Mouse (Mus musculus) kidney, postnatal 14 days (tissue): ENCODE results near the gene Nr0b2.

Experiments used
- DNase-seq: peaks from one replicate; pipeline ENCODE4 v3.0.0; 2022; ENCODE audit warnings: mixed read lengths

Nr0b2 gene

DNA sequence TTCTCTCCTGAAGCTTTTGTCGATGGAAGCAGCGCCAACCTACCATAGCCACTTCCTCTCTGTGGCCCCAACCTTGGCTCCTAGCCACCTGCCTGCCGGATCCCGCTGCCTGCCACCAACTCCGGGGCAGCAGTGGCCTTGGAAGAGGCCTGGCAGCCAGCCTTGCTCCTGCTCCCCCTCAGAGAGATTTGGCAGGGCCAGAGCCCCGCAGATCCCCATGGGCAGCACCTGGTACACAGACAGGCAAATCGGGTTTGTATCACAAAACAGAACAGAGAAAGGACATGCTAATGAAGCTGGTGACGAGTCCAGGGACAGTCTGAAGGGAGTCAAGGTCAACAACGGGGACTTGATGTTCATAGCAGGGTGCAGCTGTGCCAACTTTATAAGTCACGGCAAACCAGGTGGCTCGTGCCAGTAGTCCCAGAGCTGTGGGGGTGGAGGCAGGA lies 10.0 kb downstream of the Nr0b2 start:
- DNase-seq, result peak; percentile 76

DNA sequence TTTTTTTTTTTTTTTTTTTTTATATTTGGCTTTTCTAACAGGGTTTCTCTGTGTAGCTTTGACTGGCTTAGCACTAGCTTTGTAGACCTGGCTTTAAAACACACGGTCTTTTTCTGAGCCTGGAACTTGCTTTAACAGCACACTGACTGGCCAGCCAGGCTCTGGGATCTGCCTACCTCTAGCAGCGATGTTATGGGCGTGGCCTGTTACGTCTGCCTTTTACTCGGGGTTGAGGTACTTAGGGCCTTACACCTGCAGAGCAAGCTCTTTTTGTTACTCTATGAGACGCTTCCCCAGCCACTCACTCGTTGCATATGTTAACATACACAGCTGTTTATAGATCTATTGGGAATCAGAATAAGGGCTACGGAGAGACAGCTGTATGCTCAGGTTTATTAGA lies 14.1 kb downstream of the Nr0b2 start:
- DNase-seq, result no peak

DNA sequence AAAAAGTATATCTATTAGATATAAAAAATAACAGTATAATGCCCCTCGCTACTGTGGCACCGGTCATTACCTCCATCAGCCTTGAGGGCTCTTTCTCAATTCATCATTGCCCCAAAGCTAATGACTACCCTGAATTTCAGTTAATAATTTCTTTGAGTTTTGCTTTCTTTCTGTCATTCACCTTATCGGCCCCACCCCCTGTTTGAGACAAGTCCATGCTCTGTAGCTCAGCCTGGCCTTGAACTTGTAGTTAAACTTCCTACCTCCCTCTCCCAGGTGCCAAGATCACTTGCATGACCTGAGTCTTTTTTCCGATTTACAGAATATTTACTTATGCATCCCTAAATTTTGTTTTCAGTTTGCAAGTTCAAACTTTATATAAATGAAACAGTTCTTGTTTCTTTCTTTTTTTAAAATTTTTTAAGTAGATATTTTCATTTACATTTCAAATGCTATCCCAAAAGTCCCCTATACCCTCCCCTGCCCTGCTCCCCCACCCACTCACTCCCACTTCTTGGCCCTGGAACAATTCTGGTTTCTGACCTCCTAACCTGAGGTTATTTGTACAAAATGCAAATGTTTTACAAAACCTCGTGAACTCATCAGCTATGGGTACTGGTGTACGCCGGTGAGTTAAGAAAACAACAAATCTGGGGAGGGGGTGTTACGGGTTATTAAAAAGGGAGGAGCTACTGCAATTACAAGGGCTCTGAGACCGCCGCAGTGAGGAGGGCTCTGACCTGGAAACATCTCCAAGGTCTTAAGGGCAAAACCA lies 16.3 kb downstream of the Nr0b2 start:
- peak; percentile 39 for DNase-seq

DNA sequence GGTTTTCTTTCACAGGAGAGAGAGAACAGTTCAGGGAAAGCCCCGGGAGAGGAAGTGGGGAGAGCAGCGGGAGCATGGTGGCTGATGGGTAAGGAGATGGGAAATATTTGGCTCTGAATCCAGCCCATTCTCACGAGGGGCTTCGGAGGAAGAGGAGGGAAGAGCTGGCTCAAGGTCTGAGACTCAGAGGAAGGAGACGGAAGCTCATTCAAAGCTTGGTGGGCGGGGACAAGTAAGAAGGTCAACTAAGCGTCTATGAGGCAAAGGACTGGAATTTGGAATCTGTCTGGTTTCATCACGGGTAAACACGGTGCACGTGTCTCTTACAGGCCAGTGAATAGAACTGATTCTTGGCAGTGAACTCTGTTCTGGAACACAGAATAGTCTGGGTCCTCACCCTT lies 16.9 kb downstream of the Nr0b2 start:
- peak; percentile 79 for DNase-seq

DNA sequence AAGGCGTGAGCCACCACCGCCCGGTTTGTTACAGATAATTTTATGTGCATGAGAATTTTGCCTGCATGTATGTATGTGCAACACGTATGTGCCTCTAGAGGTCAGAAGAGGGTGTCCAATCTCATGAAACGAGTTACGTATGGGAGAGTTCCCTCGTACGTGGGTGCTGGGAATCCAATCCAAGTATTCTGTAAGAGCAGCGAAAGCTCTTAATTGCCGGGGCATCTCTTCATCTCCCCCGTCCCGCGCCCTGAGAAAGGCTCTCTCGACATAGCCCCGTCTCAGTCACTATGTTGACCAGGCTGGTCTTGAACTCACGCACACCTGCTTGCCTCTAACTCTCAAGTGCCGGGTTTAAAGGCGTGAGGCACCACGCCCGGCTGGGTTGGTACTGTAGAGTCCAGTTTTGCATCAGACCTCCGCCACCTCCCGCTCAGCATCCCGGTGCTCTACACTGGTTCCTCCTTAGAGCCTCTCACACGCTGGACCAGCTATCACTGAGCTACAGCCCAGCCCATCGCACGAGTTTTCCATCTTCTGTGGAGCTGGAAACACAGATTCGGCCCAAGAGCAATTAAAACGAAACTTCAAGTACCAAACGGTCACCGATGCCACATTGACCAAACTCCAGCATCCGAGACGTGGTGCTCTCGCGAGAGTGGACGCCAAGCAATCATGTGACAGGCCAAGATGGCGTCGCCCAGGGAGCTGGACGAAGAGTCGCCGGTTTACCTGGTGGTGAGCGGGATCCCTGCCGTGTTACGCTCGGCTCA lies 21.1 kb downstream of the Nr0b2 start, which contains the start of gene Gpatch3:
Gene Gpatch3 (plus strand): TSS at position 676 of the 773 bp plus-strand sequence.
- DNase-seq, result peak; percentile 95

DNA sequence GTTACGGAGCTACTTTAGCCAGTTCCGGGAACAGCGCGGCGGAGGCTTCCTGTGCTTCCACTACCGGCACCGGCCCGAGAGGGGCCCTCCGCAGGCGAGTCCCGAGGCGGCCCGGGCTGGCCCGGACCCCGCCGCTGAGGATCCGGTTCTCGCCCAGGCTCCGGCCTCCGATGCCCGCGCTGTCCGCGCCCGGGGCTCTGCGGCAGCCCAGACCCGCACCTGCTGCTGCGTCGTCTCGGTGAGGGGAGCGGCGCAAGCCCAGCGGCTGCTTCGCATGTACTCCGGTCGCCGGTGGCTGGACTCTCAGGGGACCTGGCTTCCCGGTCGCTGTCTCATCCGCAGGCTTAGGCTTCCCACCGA lies 21.6 kb downstream of the Nr0b2 start:
- DNase-seq, result no peak

DNA sequence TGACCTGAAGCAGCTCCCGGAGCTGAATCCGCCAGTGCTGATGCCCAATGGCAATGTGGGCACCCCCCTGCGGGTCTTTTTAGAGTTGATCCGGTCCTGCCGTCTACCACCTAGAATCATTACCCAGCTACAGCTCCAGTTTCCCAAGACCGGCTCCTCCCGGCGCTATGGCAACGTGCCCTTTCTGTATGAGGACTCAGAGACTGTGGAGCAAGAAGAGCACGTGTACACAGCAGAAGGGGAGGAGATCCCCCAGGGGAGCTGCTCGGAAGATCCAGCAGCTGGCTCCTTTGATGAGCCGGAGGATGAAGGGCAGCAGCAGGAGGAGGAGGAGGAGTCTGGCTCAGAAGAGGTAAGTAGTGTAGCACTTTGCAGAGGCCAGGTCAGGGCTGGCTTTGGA lies 24.8 kb downstream of the Nr0b2 start:
- DNase-seq, result no peak

DNA sequence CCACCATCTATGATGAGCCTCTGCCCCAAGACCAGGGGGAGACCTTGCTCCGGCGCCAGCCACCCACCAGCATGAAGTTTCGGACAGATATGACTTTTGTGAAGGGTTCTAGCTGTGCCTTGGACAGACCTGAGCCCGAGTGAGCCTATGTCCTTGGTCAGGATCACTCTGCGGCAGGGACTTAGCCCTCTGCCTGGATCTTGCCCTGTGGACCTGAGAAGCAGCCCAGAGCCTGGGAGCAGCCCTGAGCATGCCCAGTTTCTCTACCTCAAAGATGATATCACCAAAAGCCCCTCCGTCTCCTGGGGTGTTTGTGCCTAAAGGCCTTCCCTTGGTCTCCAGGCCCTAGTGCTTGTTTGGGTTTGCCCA lies 30.5 kb downstream of the Nr0b2 start:
- no peak for DNase-seq

DNA sequence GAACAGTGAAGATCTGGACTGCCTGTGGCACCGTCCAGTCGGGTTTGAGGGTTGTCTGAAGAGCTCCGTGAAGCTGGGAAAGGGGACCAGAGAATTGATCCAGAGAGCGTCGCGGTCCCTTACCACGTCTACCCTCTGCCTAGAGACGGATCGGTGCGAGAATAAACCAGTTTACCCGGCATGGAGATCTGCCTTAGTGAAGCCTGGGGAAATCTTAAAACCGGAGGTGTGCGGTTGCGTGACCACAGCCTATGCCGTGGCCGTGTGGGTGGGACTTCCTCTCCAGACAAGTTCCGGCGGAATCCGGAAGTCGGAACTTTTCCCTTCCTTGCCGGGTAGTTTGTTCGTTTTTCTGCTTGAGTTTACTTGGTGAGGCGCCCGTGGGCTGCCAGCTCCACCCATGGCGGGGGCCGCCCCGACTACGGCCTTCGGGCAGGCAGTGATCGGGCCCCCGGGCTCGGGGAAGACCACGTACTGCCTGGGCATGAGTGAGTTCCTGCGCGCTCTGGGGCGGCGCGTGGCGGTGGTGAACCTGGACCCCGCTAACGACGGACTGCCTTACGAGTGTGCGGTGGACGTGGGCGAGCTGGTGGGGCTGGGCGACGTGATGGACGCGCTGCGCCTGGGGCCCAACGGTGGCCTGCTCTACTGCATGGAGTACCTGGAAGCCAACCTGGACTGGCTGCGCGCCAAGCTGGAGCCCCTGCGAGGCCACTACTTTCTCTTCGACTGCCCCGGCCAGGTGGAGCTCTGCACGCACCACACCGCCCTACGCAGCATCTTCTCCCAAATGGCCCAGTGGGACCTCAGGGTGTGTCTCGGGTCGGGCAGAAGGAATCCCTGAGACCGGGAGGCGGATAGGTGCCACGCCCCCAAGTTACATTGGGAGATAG lies 31.1 kb downstream of the Nr0b2 start, which contains the start of gene Gpn2:
Gene Gpn2 (plus strand): TSS at position 304 of the 893 bp plus-strand sequence.
- DNase-seq, result peak; percentile 88

DNA sequence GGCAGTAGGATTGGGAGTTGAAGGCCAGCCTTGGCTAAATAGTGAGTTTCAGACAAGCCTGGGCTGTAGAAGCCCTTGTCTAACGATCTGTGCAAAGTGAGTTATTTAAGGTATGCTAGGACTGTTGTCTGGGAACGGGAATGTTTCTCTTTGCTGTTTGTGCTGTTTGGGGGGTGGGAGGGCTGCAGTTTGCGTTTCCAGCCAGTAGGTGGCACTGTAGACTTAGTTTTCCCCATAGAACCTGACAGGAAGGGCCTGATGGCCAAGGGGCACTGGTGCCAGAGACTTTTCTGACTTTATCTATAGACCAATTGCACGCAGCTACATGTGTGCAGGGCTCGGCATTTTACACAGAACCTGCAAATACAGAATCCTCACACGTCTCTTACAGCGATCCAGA lies 39.4 kb downstream of the Nr0b2 start:
- peak; percentile 86 for DNase-seq

DNA sequence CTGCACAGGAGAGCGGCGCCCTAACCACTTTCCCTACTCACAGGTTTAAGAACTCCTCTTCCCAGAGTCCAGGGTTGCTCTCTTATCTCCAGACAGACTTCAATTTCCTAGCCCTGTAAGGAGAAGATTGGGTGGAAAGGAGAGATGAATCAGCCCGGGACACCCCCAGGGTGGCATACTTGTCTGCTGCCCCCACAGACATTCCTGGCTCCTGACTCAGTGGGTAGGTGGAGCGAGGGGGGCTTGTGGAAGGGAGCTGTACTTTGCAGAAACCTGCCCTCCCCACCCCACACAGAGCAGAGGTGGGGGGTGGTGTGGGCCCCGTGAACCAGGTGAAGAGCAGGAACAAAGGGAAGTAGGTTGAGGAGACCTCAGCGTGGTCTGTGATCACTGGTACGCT lies 42.4 kb downstream of the Nr0b2 start:
- DNase-seq, result no peak

DNA sequence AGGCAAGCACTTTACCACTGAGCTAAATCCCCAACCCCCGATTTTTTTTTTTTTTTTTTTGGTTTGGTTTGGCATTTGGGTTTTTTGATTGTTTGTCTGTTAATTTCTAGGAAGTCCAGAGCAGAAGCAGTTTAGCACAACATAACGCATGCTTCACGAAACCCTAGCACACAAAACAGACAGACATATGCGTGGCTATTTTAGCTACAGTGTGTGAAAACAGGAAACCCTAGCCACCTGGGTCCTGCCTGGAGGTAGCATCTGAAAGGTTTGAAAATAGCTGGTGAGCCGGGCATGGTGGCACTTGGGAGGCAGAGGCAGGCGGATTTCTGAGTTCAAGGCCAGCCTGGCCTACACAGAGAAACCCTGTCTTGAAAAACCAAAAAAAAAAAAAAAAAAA lies 42.9 kb downstream of the Nr0b2 start:
- DNase-seq, result no peak

DNA sequence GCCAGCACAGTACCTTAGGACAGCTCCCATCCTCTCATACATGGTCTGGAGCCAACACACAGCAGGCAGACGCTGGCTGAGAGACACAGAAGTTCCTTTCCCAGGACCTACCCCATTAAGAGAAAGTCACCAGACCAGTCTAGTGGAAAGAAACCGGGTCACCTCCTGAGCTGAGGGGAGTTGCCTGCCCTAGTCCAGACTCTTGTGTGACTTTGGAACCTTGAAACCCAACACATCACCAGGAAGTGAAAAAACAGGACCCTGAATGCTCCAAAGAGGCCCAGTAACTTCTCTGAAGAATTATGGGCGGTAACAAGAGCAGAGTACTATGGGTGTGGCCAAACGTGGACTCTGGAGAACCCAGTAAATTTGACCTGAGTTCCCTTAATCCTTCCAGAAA lies 45.4 kb downstream of the Nr0b2 start:
- DNase-seq, result peak; percentile 43

DNA sequence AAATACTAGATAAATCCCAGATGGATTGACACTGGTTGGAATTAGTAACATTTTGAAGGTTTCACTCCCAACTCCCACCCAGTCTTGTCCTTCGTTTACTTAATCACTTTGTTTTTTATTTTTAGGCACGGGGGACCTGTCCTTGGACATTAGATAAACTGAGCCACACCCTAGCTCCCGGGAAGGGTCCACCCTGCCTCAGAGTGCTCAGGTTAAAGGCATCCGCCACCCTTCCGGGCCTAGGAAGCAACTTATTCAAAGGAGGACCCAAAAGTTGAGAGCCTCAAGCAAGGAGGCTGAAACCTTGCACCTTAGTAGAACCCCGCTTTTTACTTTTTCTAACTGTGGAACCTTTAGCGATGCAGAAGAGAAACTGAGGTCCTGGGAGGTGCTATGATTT lies 45.9 kb downstream of the Nr0b2 start:
- no peak for DNase-seq

DNA sequence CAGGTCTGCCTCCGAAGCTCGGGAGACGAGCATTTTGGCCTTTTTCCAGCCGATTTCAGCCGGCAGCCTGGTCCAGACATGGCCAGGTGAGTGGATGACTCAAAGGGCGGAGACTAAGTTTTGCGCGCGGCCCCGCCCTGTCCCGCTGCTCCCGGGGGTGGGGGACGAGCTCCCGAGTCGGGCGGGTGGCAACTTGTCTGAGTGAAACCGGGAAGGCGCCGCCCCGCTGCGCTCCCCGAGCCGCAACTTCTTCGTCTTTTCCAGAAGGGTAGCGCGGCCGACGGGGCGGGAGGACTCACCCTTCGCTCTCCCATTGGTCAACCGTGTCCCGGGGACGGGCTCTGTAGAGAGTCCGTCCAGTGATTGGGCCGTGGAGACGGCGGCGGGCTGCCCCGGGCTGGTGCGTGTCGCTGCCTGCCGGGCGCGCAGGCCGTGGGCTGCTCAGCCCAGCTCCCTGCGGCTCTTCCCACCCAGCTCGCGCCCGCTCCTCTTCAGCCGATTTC lies 46.4 kb downstream of the Nr0b2 start:
- DNase-seq, result peak; percentile 95

DNA sequence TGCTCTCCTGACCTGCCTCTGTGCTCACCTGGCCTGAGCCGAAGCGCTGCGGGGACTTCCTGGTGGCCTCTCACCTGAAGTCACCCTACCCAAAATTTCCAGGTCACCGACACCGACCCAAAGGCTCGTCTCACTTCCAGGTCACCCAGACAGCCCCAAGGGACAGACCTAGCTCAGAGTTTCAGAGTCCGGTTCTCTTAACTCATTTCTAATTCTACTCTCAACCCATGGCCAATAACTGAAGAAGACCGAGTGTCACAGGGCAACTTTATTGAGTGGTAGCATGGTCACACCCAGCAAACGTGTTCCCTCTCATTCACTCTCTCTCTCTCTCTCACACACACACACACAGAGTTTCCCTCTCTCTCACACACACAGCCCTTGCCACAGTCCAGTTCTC lies 47.1 kb downstream of the Nr0b2 start:
- no peak for DNase-seq

DNA sequence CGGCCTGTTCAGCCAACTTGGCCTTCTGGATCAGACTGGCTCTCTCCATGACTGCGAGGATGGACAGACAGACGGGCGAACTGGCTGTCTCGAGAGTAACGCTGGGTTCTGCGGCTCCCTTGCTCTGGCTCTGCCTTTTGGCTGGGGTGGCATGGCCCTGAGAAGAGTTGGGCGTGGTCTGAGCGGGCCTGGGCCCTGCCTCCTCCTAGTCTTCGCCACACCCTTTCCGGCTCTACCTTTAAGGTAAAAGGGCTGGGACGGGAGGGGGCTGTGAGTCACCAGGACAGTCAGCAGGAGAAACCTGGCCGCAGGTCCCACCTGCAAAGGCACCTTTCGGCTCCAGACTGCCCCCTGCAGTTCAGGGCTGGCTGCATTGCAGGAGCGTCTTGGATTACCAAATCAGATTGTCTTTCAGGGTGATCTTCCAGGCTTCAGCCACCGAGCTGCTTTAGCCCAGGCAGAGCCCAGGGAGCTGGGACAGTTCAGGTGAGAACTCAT lies 48.6 kb downstream of the Nr0b2 start, which contains the start of gene Sfn:
Gene Sfn (minus strand): TSS at position 448 of the 498 bp plus-strand sequence.
- peak; percentile 79 for DNase-seq

DNA sequence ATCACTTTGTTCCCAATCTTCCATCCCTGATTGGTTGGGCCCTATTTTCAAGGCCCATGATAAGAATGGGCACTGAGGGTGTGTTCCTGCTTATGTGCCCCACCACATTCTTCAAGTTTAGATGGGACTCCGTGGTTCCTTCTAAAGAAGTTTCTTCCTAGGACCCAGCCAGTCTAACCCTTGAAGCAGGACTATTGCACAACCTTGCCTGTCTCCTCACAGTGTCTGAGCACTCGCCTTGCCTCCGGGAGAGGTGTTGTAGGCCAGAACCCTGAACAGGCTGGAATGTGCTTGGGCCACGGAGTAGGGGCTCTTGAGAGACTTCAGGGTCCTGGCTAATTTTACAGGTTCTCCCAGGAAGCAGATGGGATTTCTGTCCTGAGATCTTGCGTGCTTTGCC lies 49.9 kb downstream of the Nr0b2 start:
- no peak for DNase-seq

DNA sequence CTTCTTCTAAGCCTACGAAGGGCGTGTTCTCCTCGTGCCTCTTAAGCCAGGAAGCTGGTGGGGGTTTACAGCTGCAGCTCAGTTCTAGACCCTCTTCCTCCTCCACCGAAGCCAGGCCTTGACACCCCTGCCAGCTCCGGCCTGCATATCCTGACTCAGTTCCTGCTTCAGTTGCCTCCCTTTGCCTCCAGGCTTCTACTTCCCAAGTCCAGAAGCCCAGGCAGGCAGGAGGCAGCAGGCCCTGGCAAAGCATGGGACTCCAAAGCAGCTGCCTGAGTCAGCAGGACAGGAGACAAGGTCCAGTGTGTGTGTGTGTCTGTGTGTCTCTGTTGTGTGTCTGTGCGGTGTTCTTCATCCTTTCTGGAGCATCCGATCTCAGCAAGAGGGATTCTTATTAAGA lies 51.0 kb downstream of the Nr0b2 start:
- DNase-seq, result no peak

DNA sequence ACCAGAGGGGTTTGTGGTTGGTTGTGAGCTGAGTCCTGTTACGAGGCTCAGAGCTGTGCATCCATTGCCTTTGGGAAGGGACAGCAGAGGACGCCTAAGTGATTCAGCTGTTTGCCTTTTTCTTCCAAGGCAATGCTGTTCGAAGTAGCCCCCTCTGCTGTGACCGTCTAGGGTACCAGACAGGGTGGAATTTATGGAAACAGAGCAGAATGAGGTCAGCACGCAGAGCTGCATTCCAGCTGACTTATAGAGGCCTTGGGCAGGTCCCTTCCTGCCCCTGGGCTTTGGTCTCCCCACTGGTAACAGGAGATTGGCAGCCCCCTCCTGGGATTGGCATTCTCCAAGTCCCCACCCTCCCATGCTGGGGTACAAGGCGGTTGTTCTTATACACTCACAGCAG lies 51.7 kb downstream of the Nr0b2 start:
- no peak for DNase-seq

DNA sequence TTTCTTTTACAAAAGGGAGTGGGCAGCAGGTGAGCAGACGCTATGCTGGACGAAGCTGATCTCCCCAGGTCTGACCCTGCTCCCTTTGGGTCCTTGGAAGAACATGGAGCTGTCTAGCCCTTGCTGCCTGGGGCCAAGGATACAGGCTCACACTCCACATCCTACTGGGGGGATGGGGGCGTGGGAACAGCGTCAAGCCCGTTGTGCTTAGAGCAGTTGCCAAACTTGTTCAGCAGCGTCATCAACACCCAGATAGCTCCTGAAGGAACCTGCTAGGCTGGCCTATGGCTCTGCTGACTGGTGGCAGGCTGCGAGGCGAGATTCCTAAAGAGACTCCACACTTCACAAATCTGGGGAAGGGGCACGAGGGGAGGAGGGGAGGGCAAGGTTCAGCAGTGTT lies 52.2 kb downstream of the Nr0b2 start:
- DNase-seq, result no peak
